15 mouse cellular contexts compared by ENCODE assay signal in genomic region chr14:72887470-72888071, GRCm38 (mm10).
DNase-seq lines count a peak whose midpoint lies in the region; ATAC-seq and TF ChIP-seq lines count a peak whose summit lies in the region.
"Had no signal": no experiment of that assay in that cellular context is flagged by ENCODE, and none has a peak within 500 bp of the region (broad histone marks: within the 10 kb centered on the region; RNA-seq: fewer than 3 reads in every experiment).

No protein-coding gene starts in this region.

- peak; percentile 18; the same call in 1 of the 2 replicates for TF ChIP-seq EP300 in CH12.LX (IDR thresholded peaks at IDR 0.05; ENCODE audit: low read length)

- no peak; the same call in none of the 2 replicates for TF ChIP-seq RAD21 in CH12.LX (IDR thresholded peaks at IDR 0.05; ENCODE audit: low read depth, low read length)

- no peaks in the 10 kb centered on the region for H3K27me3 ChIP-seq in kidney, embryonic 15.5 days
- H3K27me3 ChIP-seq in CH12.LX (replicated peaks): no peaks in the 10 kb centered on the region
- H3K27me3 ChIP-seq: hindbrain, embryonic 12.5 days had no signal

- dilution Hi-C loops in CH12.LX (cut with MboI; ENCODE audit: extremely low pct_ligation_motif_present, extremely low pct_unique_long_range_greater_than_20kb, low sequenced_read_pairs): no loop called here

- H3K36me3 ChIP-seq in kidney, embryonic 15.5 days: no peaks in the 10 kb centered on the region
- H3K36me3 ChIP-seq in CH12.LX (replicated peaks in 1 of 2; ENCODE audit: control insufficient read depth in 1 of 2, insufficient read depth in 1 of 2, low read length in 1 of 2): no peaks in the 10 kb centered on the region
- H3K36me3 ChIP-seq: forebrain, embryonic 10.5 days; G1E; hindbrain, embryonic 12.5 days had no signal

- ATAC-seq in kidney, embryonic 15.5 days (replicated peaks; ENCODE audit: low FRiP score): no peak
- ATAC-seq in granulocyte monocyte progenitor cell, adult 5-6 weeks (replicated peaks; ENCODE audit: poor library complexity, severe bottlenecking): peak; percentile 71
- ATAC-seq in monocyte, adult 5-6 weeks (replicated peaks; ENCODE audit: insufficient number of reproducible peaks, low FRiP score, low TSS enrichment, poor library complexity, severe bottlenecking): peak; percentile 73; the same call in 1 of the 2 replicates
- ATAC-seq: midbrain, embryonic 16.5 days had no signal

- no peak for DNase-seq in kidney, adult 11 months
- DNase-seq in CH12.LX (ENCODE audit: extremely low read depth): peak; percentile 73
- DNase-seq in spleen, adult 18-20 months: no peak
- DNase-seq in spleen, postnatal 4 days (ENCODE audit: low spot score in 2 of 2): no peak
- DNase-seq in right cerebral cortex, postnatal 25 days: no peak
- DNase-seq: cerebellum, adult 18-20 months; left cerebral cortex, postnatal 4 days had no signal

- WGBS in kidney, embryonic 15.5 days: 29% methylated on average over 14 of the region's 14 CpGs

- TF ChIP-seq CTCF in CH12.LX (conservative IDR thresholded peaks at IDR 0.05 in 1 of 2, IDR thresholded peaks at IDR 0.05 in 1 of 2; ENCODE audit: low read depth in 2 of 2, low read length in 2 of 2): no peak

- no peak overlapping the region for H3K4me3 ChIP-seq in kidney, embryonic 15.5 days (replicated peaks)
- no peak overlapping the region for H3K4me3 ChIP-seq in CH12.LX (replicated peaks in 1 of 3; ENCODE audit: low read depth in 2 of 3, low read length in 2 of 3, poor library complexity in 1 of 3)
- H3K4me3 ChIP-seq: forebrain, embryonic 10.5 days; hindbrain, embryonic 12.5 days; layer of hippocampus, adult 2 months had no signal

- H3K27ac ChIP-seq in kidney, embryonic 15.5 days: peak overlapping the region; percentile 15; the same call in 1 of the 2 replicates
- H3K27ac ChIP-seq in CH12.LX (ENCODE audit: insufficient read depth, low read depth): peak overlapping the region; percentile 88
- H3K27ac ChIP-seq: forebrain, embryonic 10.5 days; hindbrain, embryonic 12.5 days; layer of hippocampus, adult 2 months had no signal

- H3K4me2 ChIP-seq in kidney, embryonic 15.5 days: 0 out of 2 replicates have a peak overlapping the region, but pooled peaks have one; percentile 3
- peak overlapping the region; percentile 83 for H3K4me2 ChIP-seq in CH12.LX (ENCODE audit: insufficient read depth, low read depth, poor library complexity, severe bottlenecking)
- H3K4me2 ChIP-seq: hindbrain, embryonic 12.5 days had no signal

- in situ Hi-C loops in CH12.LX (cut with MboI; ENCODE audit: low pct_ligation_motif_present, low pct_unique_long_range_greater_than_20kb, low sequenced_read_pairs): loop anchor here (5.0 to 10.0 kb wide), 2 partner anchors 57 to 95 kb away; no protein-coding TSS in a partner anchor

- no peaks in the 10 kb centered on the region for H3K9me3 ChIP-seq in kidney, embryonic 15.5 days (replicated peaks)
- no peaks in the 10 kb centered on the region for H3K9me3 ChIP-seq in CH12.LX (replicated peaks; ENCODE audit: low read length)
- H3K9me3 ChIP-seq: forebrain, embryonic 10.5 days; G1E; hindbrain, embryonic 12.5 days had no signal

- no peaks in the 10 kb centered on the region for H3K79me2 ChIP-seq in CH12.LX (replicated peaks; ENCODE audit: control insufficient read depth, extremely low read depth, insufficient read depth, poor library complexity, severe bottlenecking)

- no peak overlapping the region for H3K9ac ChIP-seq in kidney, embryonic 15.5 days
- H3K9ac ChIP-seq in CH12.LX (ENCODE audit: insufficient read depth, low read depth): peak overlapping the region; percentile 76
- H3K9ac ChIP-seq: hindbrain, embryonic 12.5 days had no signal

- TF ChIP-seq POLR2A in CH12.LX (IDR thresholded peaks at IDR 0.05; ENCODE audit: low read depth, low read length): peak; percentile 63

- H3K4me1 ChIP-seq in kidney, embryonic 15.5 days: peaks cover 12% of the 10 kb centered on the region
- peaks cover 15 to 39% of the 10 kb centered on the region in 2 experiments for H3K4me1 ChIP-seq in CH12.LX (ENCODE audit: control insufficient read depth in 1 of 2, insufficient read depth in 2 of 2)
- H3K4me1 ChIP-seq: forebrain, embryonic 10.5 days had no signal

TF ChIP-seq in CH12.LX, 34 proteins besides CTCF, POLR2A, EP300 and RAD21:
- TF ChIP-seq ZNF384 (IDR thresholded peaks at IDR 0.05; ENCODE audit: low read depth, low read length) (peak; percentile 43), SMC3 (IDR thresholded peaks at IDR 0.05; ENCODE audit: low read depth, low read length) (peak; percentile 38), ETS1 (conservative IDR thresholded peaks at IDR 0.05; ENCODE audit: low read depth, low read length) (peak; percentile 55), TBP (conservative IDR thresholded peaks at IDR 0.05; ENCODE audit: low read depth, low read length) (peak; percentile 81), GABPA (IDR thresholded peaks at IDR 0.05; ENCODE audit: insufficient replicate concordance, low read depth, low read length) (no peak), MXI1 (IDR thresholded peaks at IDR 0.05; ENCODE audit: low read depth, low read length) (peak; percentile 60; the same call in 1 of the 2 replicates), UBTF (IDR thresholded peaks at IDR 0.05; ENCODE audit: low read depth, low read length) (0 out of 2 replicates have a peak, but pooled peaks have one; percentile 82), ZKSCAN1 (IDR thresholded peaks at IDR 0.05; ENCODE audit: borderline replicate concordance, low read depth, low read length) (no peak), USF1 (IDR thresholded peaks at IDR 0.05; ENCODE audit: low read depth, low read length) (no peak), NRF1 (IDR thresholded peaks at IDR 0.05; ENCODE audit: low read depth, low read length) (0 out of 2 replicates have a peak, but pooled peaks have one; percentile 42), MAX (IDR thresholded peaks at IDR 0.05; ENCODE audit: low read length) (peak; percentile 71; the same call in 1 of the 2 replicates), BHLHE40 (IDR thresholded peaks at IDR 0.05; ENCODE audit: low read depth, low read length) (no peak; the same call in none of the 2 replicates), ZC3H11A (IDR thresholded peaks at IDR 0.05; ENCODE audit: low read depth, low read length) (no peak), TCF12 (IDR thresholded peaks at IDR 0.05; ENCODE audit: low read depth, low read length) (peak; percentile 75), JUN (IDR thresholded peaks at IDR 0.05; ENCODE audit: insufficient read depth, low read depth, low read length) (no peak; the same call in 1 of the 2 replicates), MYC (IDR thresholded peaks at IDR 0.05; ENCODE audit: low read depth, low read length) (peak; percentile 79), NELFE (IDR thresholded peaks at IDR 0.05; ENCODE audit: low read depth, low read length) (peak; percentile 71), KAT2A (IDR thresholded peaks at IDR 0.05; ENCODE audit: insufficient replicate concordance, low read length) (0 out of 2 replicates have a peak, but pooled peaks have one; percentile 47), CHD2 (IDR thresholded peaks at IDR 0.05; ENCODE audit: low read length) (peak; percentile 69), ELF1 (IDR thresholded peaks at IDR 0.05; ENCODE audit: low read depth, low read length) (peak; percentile 83), IRF4 (IDR thresholded peaks at IDR 0.05; ENCODE audit: low read depth, low read length) (peak; percentile 78; the same call in 1 of the 2 replicates), CHD1 (IDR thresholded peaks at IDR 0.05; ENCODE audit: low read depth, low read length) (peak; percentile 95), USF2 (conservative IDR thresholded peaks at IDR 0.05; ENCODE audit: low read depth, low read length) (no peak), JUND (conservative IDR thresholded peaks at IDR 0.05; ENCODE audit: low read depth, low read length) (no peak; the same call in 1 of the 2 replicates), E2F4 (IDR thresholded peaks at IDR 0.05; ENCODE audit: insufficient replicate concordance, low read depth, low read length) (0 out of 2 replicates have a peak, but pooled peaks have one; percentile 61), PAX5 (IDR thresholded peaks at IDR 0.05; ENCODE audit: low read length) (no peak), ZMIZ1 (IDR thresholded peaks at IDR 0.05; ENCODE audit: low read depth, low read length) (peak; percentile 44; the same call in 1 of the 2 replicates), MEF2A (IDR thresholded peaks at IDR 0.05; ENCODE audit: borderline replicate concordance, low read depth, low read length) (peak; percentile 20; the same call in 1 of the 2 replicates), HCFC1 (IDR thresholded peaks at IDR 0.05; ENCODE audit: low read depth, low read length) (peak; percentile 72), RCOR1 (conservative IDR thresholded peaks at IDR 0.05; ENCODE audit: low read depth, low read length) (peak; percentile 73; the same call in 1 of the 2 replicates), SIN3A (IDR thresholded peaks at IDR 0.05; ENCODE audit: low read length) (peak; percentile 43), MAFK (IDR thresholded peaks at IDR 0.05; ENCODE audit: insufficient replicate concordance, low read length) (no peak), MAZ (IDR thresholded peaks at IDR 0.05; ENCODE audit: low read depth, low read length) (0 out of 2 replicates have a peak, but pooled peaks have one; percentile 70), POLR2AphosphoS2 (IDR thresholded peaks at IDR 0.05; ENCODE audit: low read depth, low read length) (no peak)
